Mouse (Mus musculus): ENCODE results near the gene Hnrnpa3.

GRCm38 (mm10) chr2:75690656-75691055 is 31.6 kb downstream of the Hnrnpa3 start:
- TF ChIP-seq CTCF (IDR thresholded peaks at IDR 0.05; ENCODE audit: low read depth) (no peak), EP300 (IDR thresholded peaks at IDR 0.05; ENCODE audit: low read depth) (no peak)

All from heart, postnatal 0 days (tissue).